Mouse (Mus musculus) midbrain, embryonic 10.5 days (tissue): Measurements from ENCODE around the gene Mug2. TPM values are rescaled to one million over a fixed set of nuclear protein-coding genes. Genes with fewer than 3 reads are reported as not detected.
"Not testable (repeated sequence)": the region's sequence is repeated elsewhere in the genome, so short reads cannot be mapped to it uniquely, and the experiment has no call there.

Experiments used
- DNase-seq: peaks from one replicate; pipeline ENCODE4 v3.0.0-alpha.2; 2017; ENCODE audit warnings: low spot score
- H3K27ac ChIP-seq: fragments of 300-500 bp; sonication (generic); replicated peaks from 2 replicates; pipeline ENCODE4 v1.5.1; 2016; ENCODE audit warnings: mild to moderate bottlenecking
- H3K27me3 ChIP-seq: fragments of 300-500 bp; sonication (generic); 2 replicates; pipeline ENCODE4 v1.6.1; 2016; ENCODE audit warnings: low read depth, mild to moderate bottlenecking; ENCODE audit not compliant: poor library complexity, severe bottlenecking
- H3K36me3 ChIP-seq: fragments of 300-500 bp; sonication (generic); 2 replicates; pipeline ENCODE4 v1.6.1; 2016; ENCODE audit warnings: mild to moderate bottlenecking, moderate library complexity
- H3K4me1 ChIP-seq: fragments of 300-500 bp; sonication (generic); 2 replicates; pipeline ENCODE4 v1.6.1; 2016
- H3K4me3 ChIP-seq: fragments of 300-500 bp; sonication (generic); 2 replicates; pipeline ENCODE4 v1.5.1; 2016; ENCODE audit warnings: mild to moderate bottlenecking, moderate library complexity
- H3K9me3 ChIP-seq: fragments of 300-500 bp; sonication (generic); replicated peaks from 2 replicates; pipeline ENCODE4 v1.6.1; 2016; ENCODE audit warnings: mild to moderate bottlenecking
- WGBS: fragments of 180-500 bp; shearing (Covaris S2); methylation state at CpG from one replicate; pipeline ENCODE4 v1.1.7; 2016; 5-methylcytosine and 5-hydroxymethylcytosine counted together
- polyA plus RNA-seq: library from polyadenylated mRNA; unstranded; fragments of >200 nt; fragmentation: Nextera tagmentation; extraction: Ambion mirVana; gene quantifications from 2 replicates; pipeline ENCODE4 v1.2.1, GENCODE M21; 2016

Mug2 gene
- polyA plus RNA-seq, result not detected in 2 replicates

DNA sequence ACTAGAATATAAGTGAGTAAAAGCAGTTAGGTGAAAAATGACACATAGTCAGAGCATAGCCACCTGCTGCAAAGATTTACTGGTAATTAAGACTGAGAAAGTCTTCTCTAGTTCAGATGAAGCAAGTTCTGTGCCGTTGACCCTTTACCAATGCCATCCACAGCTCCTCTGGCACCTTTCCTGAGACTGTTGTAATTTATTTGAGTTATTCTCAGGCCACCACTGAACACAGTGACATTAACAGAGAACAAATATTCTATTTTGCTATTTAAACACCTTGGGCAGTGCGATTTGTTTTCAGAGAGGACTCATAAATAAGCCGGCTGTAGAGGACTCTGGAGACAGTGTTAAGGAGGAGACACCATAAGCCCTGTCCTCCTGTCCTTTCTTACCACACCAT, at the start of gene Mug2:
Gene Mug2 (plus strand): TSS at position 301 of the 400 bp plus-strand sequence.
- H3K4me1 ChIP-seq, H3K27me3 ChIP-seq, H3K27ac ChIP-seq, H3K9me3 ChIP-seq, H3K36me3 ChIP-seq, H3K4me3 ChIP-seq, DNase-seq: not testable (repeated sequence)
- no CpG with 5 or more reads among the region's 3 CpGs for WGBS

- peaks cover 20% of the 10 kb centered on the region; the same call in 1 of the 2 replicates for H3K9me3 ChIP-seq
- WGBS, result 89% methylated on average over 16 of the region's 16 CpGs
- H3K4me1 ChIP-seq, H3K36me3 ChIP-seq, H3K27me3 ChIP-seq, H3K27ac ChIP-seq, DNase-seq, H3K4me3 ChIP-seq: not testable (repeated sequence)
These were observed 48.7 kb upstream of the Mug2 start for GRCm38 (mm10) chr6:121957803-121958349.

DNA sequence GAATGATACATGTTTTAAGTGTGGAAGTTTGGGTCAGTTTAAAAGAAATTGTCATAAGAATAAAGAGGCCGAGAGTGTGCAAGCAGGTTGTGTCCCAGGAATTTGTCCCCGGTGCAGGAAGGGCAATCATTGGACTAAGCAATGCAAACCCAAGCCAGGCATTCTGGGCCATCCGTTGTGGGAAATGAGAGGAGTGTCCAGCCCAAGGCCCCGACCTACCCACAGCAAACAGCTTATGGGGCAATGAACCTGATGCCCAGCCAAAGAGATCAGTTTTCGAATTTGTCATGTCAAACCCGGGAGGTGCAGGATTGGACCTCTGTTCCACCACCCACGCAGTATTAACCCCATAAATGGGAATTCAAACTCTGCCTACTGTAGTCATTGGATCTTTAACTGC, 30.9 kb upstream of the Mug2 start:
- Histone ChIP-seq H3K4me3 (no peak overlapping the region), H3K27me3 (no peaks in the 10 kb centered on the region), H3K36me3 (no peaks in the 10 kb centered on the region), H3K27ac (no peak overlapping the region), H3K9me3 (peaks cover 25% of the 10 kb centered on the region; the same call in 1 of the 2 replicates), H3K4me1 (no peaks in the 10 kb centered on the region)
- 85% methylated on average over 7 of the region's 7 CpGs for WGBS
- no peak for DNase-seq

DNA sequence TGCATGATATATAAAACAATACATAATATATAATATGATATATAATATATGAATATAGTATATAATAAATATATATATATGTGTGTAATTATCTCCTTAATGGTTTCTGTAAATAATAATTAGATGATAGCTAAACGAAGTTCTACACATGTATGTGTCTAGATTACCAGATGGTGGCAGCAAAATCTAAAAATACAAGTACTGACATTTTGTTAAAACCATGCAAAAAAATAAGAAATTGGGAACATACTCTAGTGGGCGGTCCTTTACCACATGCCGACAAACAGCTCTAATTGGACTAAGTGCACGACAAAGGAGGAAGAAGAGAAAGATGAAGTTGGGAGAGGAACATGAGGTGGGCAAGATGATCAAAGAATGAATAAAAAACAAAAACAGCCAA, 94.3 kb downstream of the Mug2 start:
- H3K4me1 ChIP-seq, result no peaks in the 10 kb centered on the region
- H3K36me3 ChIP-seq, result no peaks in the 10 kb centered on the region
- DNase-seq, result no peak
- no peaks in the 10 kb centered on the region for H3K27me3 ChIP-seq
- WGBS, result 87% methylated on average over 4 of the region's 4 CpGs
- H3K4me3 ChIP-seq, result no peak overlapping the region
- peaks cover 14% of the 10 kb centered on the region for H3K9me3 ChIP-seq
- H3K27ac ChIP-seq, result no peak overlapping the region

- no peak overlapping the region for H3K4me3 ChIP-seq
- H3K9me3 ChIP-seq, result peaks cover 14% of the 10 kb centered on the region
- no peaks in the 10 kb centered on the region for H3K27me3 ChIP-seq
- WGBS, result 76% methylated on average over 1 of the region's 1 CpGs
- no peaks in the 10 kb centered on the region for H3K36me3 ChIP-seq
- no peak overlapping the region for H3K27ac ChIP-seq
- H3K4me1 ChIP-seq, result no peaks in the 10 kb centered on the region
- DNase-seq, result no peak
These were observed 95.1 kb downstream of the Mug2 start for GRCm38 (mm10) chr6:122101671-122102070.

DNA sequence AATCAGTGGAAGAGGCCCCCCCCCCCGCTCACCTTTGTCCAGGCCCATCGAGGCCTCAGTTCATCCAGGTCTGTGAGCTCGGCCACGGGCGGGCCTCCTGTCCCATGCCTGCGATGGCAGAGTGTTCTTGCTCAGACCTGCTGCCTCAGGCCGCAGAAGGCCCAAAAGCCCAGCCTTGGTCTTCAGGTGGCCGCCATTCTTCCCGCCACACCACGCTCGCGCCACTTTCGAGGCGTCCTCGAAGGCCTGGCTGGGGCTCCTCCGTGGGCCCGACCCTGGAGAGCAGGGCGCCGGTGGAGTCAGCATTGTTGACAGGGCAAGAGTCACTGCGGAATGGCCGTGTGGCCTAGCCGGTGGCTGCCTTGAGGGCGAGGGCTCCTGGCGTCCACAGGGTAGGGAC, 110.4 kb downstream of the Mug2 start:
- no peak for DNase-seq
- no peaks in the 10 kb centered on the region for H3K36me3 ChIP-seq
- H3K4me3 ChIP-seq, result no peak overlapping the region
- H3K9me3 ChIP-seq, result peaks cover 51% of the 10 kb centered on the region
- WGBS, result 94% methylated on average over 24 of the region's 24 CpGs
- H3K4me1 ChIP-seq, result no peaks in the 10 kb centered on the region
- no peak overlapping the region for H3K27ac ChIP-seq
- H3K27me3 ChIP-seq, result no peaks in the 10 kb centered on the region

- no peaks in the 10 kb centered on the region for H3K36me3 ChIP-seq
- WGBS, result 71% methylated on average over 2 of the region's 2 CpGs
- no peaks in the 10 kb centered on the region for H3K9me3 ChIP-seq
- no peak overlapping the region for H3K4me3 ChIP-seq
- no peaks in the 10 kb centered on the region for H3K27me3 ChIP-seq
- peaks cover 9% of the 10 kb centered on the region; the same call in 1 of the 2 replicates for H3K4me1 ChIP-seq
- DNase-seq, result no peak
- H3K27ac ChIP-seq, result no peak overlapping the region
These were observed 123.0 kb downstream of the Mug2 start for GRCm38 (mm10) chr6:122129521-122129920.

Other genes with a start within 250 kb of the Mug2 start
- not detected in 2 replicates for gene Mug1, start 168.2 kb upstream of the Mug2 start, polyA plus RNA-seq